Comparison of ENCODE assay signal across 12 mouse cellular contexts in the genomic region with DNA sequence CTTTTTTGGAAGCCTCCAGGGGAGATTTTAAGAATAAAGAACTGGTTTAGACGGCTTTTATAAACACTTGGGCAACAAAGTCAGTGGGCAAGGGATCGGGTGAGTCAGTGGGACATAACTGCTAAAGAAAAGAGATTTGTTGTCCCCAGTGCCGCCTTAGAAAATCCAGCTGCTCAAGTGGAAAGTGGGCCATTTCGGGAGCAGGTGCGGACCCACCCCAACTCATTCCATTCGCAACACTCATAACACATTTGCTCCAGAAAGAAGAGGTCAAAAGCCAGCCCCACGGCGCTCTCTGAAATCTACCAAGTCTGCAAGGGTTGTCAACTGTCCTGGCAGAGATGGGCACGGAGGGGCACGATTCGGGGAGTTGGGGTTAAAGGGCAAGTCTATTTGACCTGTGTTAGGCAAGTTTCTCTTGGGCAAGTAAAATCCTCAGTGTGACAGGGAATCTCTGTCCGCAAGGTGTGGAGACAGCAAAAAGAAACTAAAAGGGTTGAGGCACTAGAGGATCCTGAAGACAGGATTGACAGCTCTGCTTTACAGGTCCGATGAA. TPM values are rescaled to one million over a fixed set of nuclear protein-coding genes. Genes with fewer than 3 reads are reported as not detected.
DNase-seq lines count a peak whose midpoint lies in the region; ATAC-seq and TF ChIP-seq lines count a peak whose summit lies in the region.
"Had no signal": no experiment of that assay in that cellular context is flagged by ENCODE, and none has a peak within 500 bp of the region (broad histone marks: within the 10 kb centered on the region; RNA-seq: fewer than 3 reads in every experiment).

No protein-coding gene starts in this region.

- peak overlapping the region; percentile 78; the same call in 1 of the 2 replicates for H3K9ac ChIP-seq in embryonic facial prominence, embryonic 13.5 days
- H3K9ac ChIP-seq in kidney, embryonic 14.5 days (ENCODE audit: low read depth, low read length): peak overlapping the region; percentile 59
- H3K9ac ChIP-seq in midbrain, postnatal 0 days (replicated peaks; ENCODE audit: low read length, poor library complexity, severe bottlenecking): peak overlapping the region; percentile 81; the same call in 1 of the 2 replicates

- H3K27ac ChIP-seq in embryonic facial prominence, embryonic 13.5 days: no peak overlapping the region
- H3K27ac ChIP-seq in kidney, embryonic 14.5 days (ENCODE audit: low read depth, low read length): no peak overlapping the region
- no peak overlapping the region for H3K27ac ChIP-seq in midbrain, postnatal 0 days (ENCODE audit: low read depth, low read length)

- DNase-seq in kidney, adult 11 months: peak; percentile 26
- DNase-seq in kidney, adult 8-10 months: no peak
- no peak for DNase-seq in midbrain, postnatal 0 days (ENCODE audit: low spot score)
- DNase-seq in frontal cortex, adult 2 months (ENCODE audit: extremely low spot score in 1 of 2, low spot score in 1 of 2): no peak
- DNase-seq in urinary bladder, postnatal 14 days (ENCODE audit: low spot score): no peak
- no peak for DNase-seq in spleen, adult 12 weeks (ENCODE audit: low spot score)
- DNase-seq: thymus, postnatal 25 days had no signal

- H3K4me2 ChIP-seq in embryonic facial prominence, embryonic 13.5 days: peak overlapping the region; percentile 94
- H3K4me2 ChIP-seq in kidney, embryonic 14.5 days (replicated peaks; ENCODE audit: low read depth, low read length): peak overlapping the region; percentile 77
- peak overlapping the region; percentile 87 for H3K4me2 ChIP-seq in midbrain, postnatal 0 days (ENCODE audit: low read depth, low read length, poor library complexity, severe bottlenecking)

- 54% methylated on average over 13 of the region's 13 CpGs for whole genome bisulfite sequencing in embryonic facial prominence, embryonic 13.5 days
- 61% methylated on average over 13 of the region's 13 CpGs for WGBS in kidney, embryonic 14.5 days
- WGBS in midbrain, postnatal 0 days: 65% methylated on average over 13 of the region's 13 CpGs

- TF ChIP-seq CTCF in midbrain, postnatal 0 days (IDR thresholded peaks at IDR 0.05): no peak

- ATAC-seq in embryonic facial prominence, embryonic 13.5 days (ENCODE audit: insufficient number of reproducible peaks, insufficient read depth, low FRiP score, low TSS enrichment, low read depth): no peak
- ATAC-seq in kidney, embryonic 14.5 days (ENCODE audit: low FRiP score, low TSS enrichment): no peak
- no peak for ATAC-seq in midbrain, postnatal 0 days (ENCODE audit: low FRiP score)

- peaks cover 43% of the 10 kb centered on the region for H3K27me3 ChIP-seq in embryonic facial prominence, embryonic 13.5 days
- H3K27me3 ChIP-seq in kidney, embryonic 14.5 days (ENCODE audit: control insufficient read depth, insufficient read depth, low read length): peaks cover 11% of the 10 kb centered on the region
- no peaks in the 10 kb centered on the region for H3K27me3 ChIP-seq in midbrain, postnatal 0 days (ENCODE audit: insufficient read depth, low read length)

- peak overlapping the region; percentile 73 for H3K4me3 ChIP-seq in embryonic facial prominence, embryonic 13.5 days
- H3K4me3 ChIP-seq in kidney, embryonic 14.5 days (ENCODE audit: low read length): peak overlapping the region; percentile 59
- H3K4me3 ChIP-seq in midbrain, postnatal 0 days (ENCODE audit: low read depth, low read length): peak overlapping the region; percentile 85

- H3K4me1 ChIP-seq in embryonic facial prominence, embryonic 13.5 days: peaks cover 10% of the 10 kb centered on the region
- H3K4me1 ChIP-seq in kidney, embryonic 14.5 days (ENCODE audit: control insufficient read depth, insufficient read depth, low read length): 0 out of 2 replicates have a peak, but pooled peaks cover 3% of the 10 kb centered on the region
- peaks cover 2% of the 10 kb centered on the region for H3K4me1 ChIP-seq in midbrain, postnatal 0 days (ENCODE audit: insufficient read depth, low read length)

- H3K36me3 ChIP-seq in embryonic facial prominence, embryonic 13.5 days: no peaks in the 10 kb centered on the region
- H3K36me3 ChIP-seq in kidney, embryonic 14.5 days (ENCODE audit: control insufficient read depth, insufficient read depth, low read length): no peaks in the 10 kb centered on the region
- no peaks in the 10 kb centered on the region for H3K36me3 ChIP-seq in midbrain, postnatal 0 days (ENCODE audit: insufficient read depth, low read length)

- no peaks in the 10 kb centered on the region for H3K9me3 ChIP-seq in embryonic facial prominence, embryonic 13.5 days
- H3K9me3 ChIP-seq in kidney, embryonic 14.5 days (ENCODE audit: control insufficient read depth, low read length): no peaks in the 10 kb centered on the region
- H3K9me3 ChIP-seq in midbrain, postnatal 0 days (ENCODE audit: low read length): no peaks in the 10 kb centered on the region

RNA-seq across cellular contexts. Expression of a gene that starts 1.1 kb away (rescaled TPM):
- polyA plus RNA-seq in embryonic facial prominence, embryonic 13.5 days (2015; fragmentation: Nextera tagmentation; extraction: Ambion mirVana): 5.6 and 6.3 TPM in 2 replicates
- polyA plus RNA-seq in kidney, embryonic 14.5 days (2014; fragmentation: Nextera tagmentation; extraction: Ambion mirVana): 3.8 and 5.5 TPM in 2 replicates
- total RNA-seq in midbrain, postnatal 0 days (2014; rRNA removed): 24.5 and 29.0 TPM in 2 replicates
- 14.2 and 17.2 TPM in 2 replicates for polyA plus RNA-seq in midbrain, postnatal 0 days (2015; fragmentation: Nextera tagmentation; extraction: Ambion mirVana)
- polyA plus RNA-seq in frontal cortex, adult 2 months (2012; rRNA removed): 33.1 and 36.6 TPM in 2 replicates
- total RNA-seq: common myeloid progenitor, adult 5-6 weeks; megakaryocyte progenitor cell, adult 5-6 weeks; MEL had no signal
